Mouse (Mus musculus) right cerebral cortex, postnatal 14 days (tissue): ENCODE results near the gene Cd19.

ENCODE experiments used
- DNase-seq: peaks from one replicate; pipeline ENCODE4 v3.0.0; 2022

Cd19 gene

DNA sequence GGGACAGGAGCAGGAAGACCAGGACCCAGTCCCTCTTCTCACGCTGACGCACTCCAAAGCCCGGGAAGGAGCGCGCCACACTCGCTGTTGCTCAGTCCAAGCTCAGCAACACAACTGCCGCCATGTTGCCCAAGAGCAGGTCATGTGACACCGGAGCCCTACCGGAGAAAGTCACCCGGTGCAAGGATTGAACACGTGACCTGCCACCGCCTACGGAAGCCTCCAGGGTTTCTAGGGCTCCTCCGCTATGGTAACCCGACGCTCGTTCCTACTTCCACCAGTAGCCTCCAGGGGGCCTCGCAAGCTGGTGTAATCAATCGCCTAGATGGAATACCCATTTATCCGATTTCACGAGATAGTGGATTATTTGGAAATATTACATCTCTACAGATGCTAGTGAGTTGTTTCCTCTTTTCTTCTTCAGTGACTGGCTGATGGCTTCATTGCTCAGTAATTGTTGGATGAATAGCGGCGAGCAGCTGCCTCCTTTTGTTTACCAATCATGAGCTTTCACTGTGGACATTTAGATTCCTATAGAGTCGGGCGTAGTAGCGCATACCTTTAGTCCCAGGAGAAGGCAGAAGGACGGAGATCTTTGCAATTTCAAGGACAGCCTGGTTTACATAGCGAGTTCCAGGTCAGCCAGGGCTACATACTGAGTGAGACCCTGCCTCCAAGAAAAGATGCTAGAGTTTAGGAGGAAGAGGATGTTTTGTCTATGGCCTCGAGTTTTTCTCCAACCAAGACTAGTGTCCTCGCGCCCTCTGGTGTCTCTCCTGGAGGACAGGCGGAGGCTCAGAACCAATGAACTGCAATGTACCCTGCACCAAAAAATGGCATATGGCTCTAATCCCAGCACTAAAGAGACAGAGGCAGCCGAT is 37.2 kb downstream of the Cd19 start, which contains the start of gene Spns1:
Gene Spns1, minus strand, starts transcription at position 173 of the 881 bp plus-strand sequence.
- DNase-seq = peak; percentile 98

GRCm38 (mm10) chr7:126376903-126377277 is 37.8 kb downstream of the Cd19 start:
- DNase-seq = peak; percentile 28

- no peak for DNase-seq
Observed at GRCm38 (mm10) chr7:126375012-126375411, 39.7 kb downstream of the Cd19 start.

GRCm38 (mm10) chr7:126374526-126374925 is 40.2 kb downstream of the Cd19 start:
- DNase-seq = no peak

GRCm38 (mm10) chr7:126373007-126373406 is 41.7 kb downstream of the Cd19 start:
- no peak for DNase-seq

GRCm38 (mm10) chr7:126369393-126369792 is 45.3 kb downstream of the Cd19 start, which contains the start of gene Lat:
TSS of gene Lat (minus strand) at chr7:126369570.
- DNase-seq = no peak

GRCm38 (mm10) chr7:126368367-126368766 is 46.3 kb downstream of the Cd19 start:
- DNase-seq = no peak

DNA sequence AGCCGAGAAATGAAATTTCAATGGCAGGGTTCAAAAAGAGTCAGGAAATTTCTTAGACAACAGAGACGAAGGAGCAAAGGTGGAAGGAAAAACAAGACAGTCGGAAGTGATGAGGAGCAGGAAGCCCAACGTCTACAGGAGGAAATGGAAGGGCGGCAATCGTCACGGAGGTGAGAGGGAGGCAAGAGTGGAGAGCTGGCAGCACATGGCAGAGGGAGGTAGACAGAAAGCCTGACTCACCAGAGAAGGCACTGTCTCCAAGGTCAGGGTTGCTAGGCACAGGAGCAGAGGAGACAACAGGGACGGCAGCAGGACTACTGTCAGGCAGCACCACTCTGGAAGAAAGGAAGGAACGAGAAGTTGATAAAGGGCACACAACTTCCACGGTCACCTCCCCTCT is 47.1 kb downstream of the Cd19 start:
- DNase-seq = no peak

DNA sequence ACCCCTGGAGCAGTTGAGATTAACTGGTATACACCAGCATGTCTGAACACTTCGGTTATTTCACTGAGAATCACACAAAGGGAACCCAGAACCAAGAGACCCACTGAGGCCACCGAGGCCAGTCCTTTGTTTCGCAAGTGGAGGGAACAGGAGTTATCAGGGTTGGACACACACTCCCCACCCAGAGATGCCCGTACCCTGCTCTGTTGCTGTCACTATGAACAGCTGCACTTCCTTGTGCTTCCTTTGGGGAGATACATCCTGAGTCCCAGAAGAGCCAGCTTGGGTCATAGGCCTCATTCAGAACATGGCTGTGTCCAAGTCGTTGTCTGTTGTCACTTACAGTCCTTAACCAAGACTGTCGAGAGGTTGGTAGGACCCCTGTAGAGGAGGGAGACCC is 51.7 kb downstream of the Cd19 start:
- no peak for DNase-seq

GRCm38 (mm10) chr7:126359049-126359448 is 55.6 kb downstream of the Cd19 start:
- DNase-seq = no peak
